Mouse (Mus musculus) testis, postnatal 14 days (tissue): ENCODE results near the gene Gm14147.
"Not testable (repeated sequence)": the region's sequence is repeated elsewhere in the genome, so short reads cannot be mapped to it uniquely, and the experiment has no call there.

Experiments used
- DNase-seq: peaks from one replicate; pipeline ENCODE4 v3.0.0; 2021; ENCODE audit warnings: low spot score

The Gm14147 gene

GRCm38 (mm10) chr2:151097945-151098344, at the start of gene Gm14147:
TSS of gene Gm14147 (plus strand) at chr2:151098245.
- DNase-seq = not testable (repeated sequence)

- DNase-seq = no peak
These were observed 41.4 kb upstream of the Gm14147 start for GRCm38 (mm10) chr2:151056637-151057036.

- not testable (repeated sequence) for DNase-seq
These were observed 5.8 kb upstream of the Gm14147 start, which contains the start of gene Gm14151 for GRCm38 (mm10) chr2:151092250-151092649. TSS of gene Gm14151 (minus strand) at chr2:151092350.
